Mouse (Mus musculus) neutrophil, adult 5-6 weeks (primary cell): ENCODE measurements at regions not wholly inside any gene's neighbourhood (a gene's known extent, or its start where the extent isn't known, plus 50 kb on each side); places are given as distances from the start of the nearest gene placed in this dataset.

Source experiments
- ATAC-seq: fragments of 151-379, 151-347 bp; 2 replicates; pipeline ENCODE4 v1.8.0; 2017; ENCODE audit warnings: mild to moderate bottlenecking, moderate TSS enrichment; ENCODE audit not compliant: insufficient number of reproducible peaks, poor library complexity, low FRiP score, severe bottlenecking; ENCODE audit errors: extremely low read depth

DNA sequence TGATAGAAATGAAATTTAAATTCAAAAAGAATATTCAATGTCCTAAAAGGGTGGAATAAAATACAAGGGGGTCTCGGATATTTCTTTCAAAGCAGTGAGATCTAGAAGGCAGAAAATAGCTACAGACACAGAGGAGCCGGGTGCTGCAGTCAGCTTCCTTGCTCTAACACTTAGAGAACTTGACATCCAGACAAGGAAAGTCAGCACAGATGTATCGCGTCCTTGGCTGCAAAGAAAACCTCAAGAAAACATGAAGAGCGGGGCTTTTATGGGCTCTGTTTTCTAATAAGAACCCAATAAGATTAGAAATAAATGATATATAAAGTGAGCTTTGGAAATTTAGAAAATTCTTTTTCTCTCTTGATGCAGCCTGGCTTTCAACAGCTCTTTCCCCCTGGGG is 53.1 kb upstream of the Glis3 start:
- no peak for ATAC-seq

- no peak for ATAC-seq
Observed at GRCm38 (mm10) chr19:28733781-28734180, 53.9 kb upstream of the Glis3 start.

GRCm38 (mm10) chr19:28743176-28743793 is 63.4 kb upstream of the Glis3 start:
- ATAC-seq = no peak

DNA sequence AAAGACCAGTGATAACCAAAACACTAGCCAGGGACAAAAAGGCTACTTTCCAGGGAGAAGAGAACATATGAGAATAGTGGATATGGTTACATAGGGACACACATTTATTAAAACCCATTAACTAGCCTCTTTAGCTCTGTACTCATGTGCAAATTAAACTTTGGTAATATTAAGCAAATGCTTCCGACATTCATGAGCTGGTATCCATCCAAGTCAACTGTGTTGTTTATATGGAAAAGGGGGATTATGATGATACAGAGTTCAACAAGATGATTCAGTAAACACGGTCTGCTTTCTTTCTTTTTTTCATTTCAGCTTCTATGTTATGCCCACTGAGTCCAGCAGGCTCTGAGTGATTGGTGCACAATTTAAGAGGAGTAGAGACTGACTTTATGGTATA is 65.2 kb upstream of the Glis3 start:
- ATAC-seq = no peak

GRCm38 (mm10) chr19:28745534-28745933 is 65.7 kb upstream of the Glis3 start:
- no peak for ATAC-seq

GRCm38 (mm10) chr19:28751091-28751490 is 71.2 kb upstream of the Glis3 start:
- no peak for ATAC-seq

GRCm38 (mm10) chr19:28758854-28759253 is 76.0 kb upstream of the Slc1a1 start:
- no peak for ATAC-seq

- ATAC-seq = no peak
Observed at GRCm38 (mm10) chr19:28764795-28765360, 70.0 kb upstream of the Slc1a1 start.

DNA sequence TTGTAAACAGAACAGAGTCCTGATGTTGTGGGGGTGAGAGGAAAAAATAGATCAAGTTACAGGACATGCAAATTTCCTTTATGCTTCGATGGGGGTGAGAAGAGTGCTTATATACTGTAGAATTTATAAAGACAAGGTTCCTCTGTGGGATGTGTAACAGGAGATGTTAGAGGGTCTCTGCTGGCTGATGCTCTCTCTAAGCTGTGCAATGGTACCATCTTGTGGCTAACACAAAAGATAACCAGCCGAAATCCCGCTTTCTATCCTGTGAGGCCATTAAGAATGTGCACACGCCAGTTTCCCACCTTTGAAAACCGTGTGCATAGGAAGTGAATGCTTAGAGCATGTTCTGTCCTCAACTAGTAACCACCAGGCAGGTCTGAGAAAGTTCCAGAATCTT is 66.6 kb upstream of the Slc1a1 start:
- no peak for ATAC-seq

- ATAC-seq = no peak
Observed at GRCm38 (mm10) chr19:28770419-28770818, 64.4 kb upstream of the Slc1a1 start.

- ATAC-seq = no peak
Observed at GRCm38 (mm10) chr19:28771836-28772235, 63.0 kb upstream of the Slc1a1 start.

DNA sequence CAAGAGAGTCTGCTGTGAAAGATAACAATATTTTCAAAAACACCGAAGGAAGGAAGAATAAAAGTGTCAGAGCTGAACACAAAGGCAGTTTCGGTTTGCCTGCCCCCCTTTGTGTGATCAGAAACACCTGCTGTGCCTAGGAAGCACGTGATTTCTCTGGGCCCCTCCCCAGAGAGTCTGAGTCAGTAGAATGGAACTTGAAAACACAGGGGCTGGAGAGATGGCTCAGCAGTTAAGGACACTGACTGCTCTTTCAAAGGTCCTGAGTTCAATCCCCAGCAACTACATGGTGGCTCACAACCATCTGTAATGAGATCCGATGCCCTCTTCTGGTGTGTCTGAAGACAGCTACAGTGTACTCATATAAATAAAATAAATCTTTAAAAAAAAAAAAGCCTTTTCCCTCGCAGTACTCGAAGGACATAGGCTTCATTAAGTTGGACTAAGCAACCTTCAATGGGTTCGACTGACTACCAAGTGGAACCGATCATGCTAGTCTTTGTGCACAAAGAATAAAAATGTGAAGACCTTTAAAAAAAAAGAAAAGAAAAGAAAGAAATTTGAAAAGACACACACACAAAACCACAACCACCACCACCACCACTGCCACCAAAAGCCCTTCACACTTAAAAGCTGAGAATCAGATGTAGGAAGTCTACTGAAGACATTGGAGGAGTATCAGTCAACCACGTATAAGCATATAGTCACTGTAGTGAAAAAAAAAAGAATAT is 61.8 kb upstream of the Slc1a1 start:
- ATAC-seq = 0 out of 2 replicates have a peak, but pooled peaks have one; percentile 55

DNA sequence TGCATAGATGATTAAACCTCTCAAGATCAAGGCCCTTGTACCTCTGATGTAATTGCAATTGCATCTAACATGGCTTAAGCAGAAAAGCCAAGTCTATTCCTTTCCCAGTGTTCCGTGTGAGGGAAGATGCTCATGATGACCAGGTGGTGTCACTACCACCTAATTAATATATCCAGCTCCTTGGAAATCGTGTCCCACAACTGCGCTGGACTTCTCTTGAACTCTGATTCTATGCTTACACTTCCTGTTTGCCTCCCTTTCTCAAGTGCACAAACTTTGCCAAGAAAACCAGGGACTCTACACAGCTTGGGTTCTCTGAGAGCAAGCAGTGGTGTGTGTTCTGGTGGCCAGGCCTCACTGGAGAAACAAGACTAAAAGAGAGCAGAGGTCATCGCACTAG is 58.0 kb upstream of the Slc1a1 start:
- no peak for ATAC-seq

DNA sequence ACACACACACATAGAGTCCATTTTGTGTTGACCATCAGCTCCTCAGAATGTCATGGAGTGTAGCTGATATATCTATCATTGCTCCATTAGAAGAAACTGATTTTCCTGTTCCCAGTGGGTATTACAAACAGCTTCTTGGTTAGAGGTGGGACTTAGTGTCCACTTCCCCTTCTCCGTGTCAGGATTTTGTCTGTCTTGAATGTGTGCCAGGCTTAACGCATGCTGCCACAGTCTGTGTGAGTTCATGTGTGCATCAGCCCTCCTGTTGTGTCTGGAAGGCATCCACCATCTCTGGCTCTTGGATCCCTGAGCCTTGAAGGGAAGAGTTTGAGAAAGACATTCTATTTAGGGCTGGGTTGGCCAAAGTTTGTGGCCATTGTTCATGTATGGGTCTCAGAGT is 57.2 kb upstream of the Slc1a1 start:
- no peak for ATAC-seq

- ATAC-seq = no peak
Observed at GRCm38 (mm10) chr19:28778386-28778785, 56.5 kb upstream of the Slc1a1 start.

GRCm38 (mm10) chr19:28781971-28782370 is 52.9 kb upstream of the Slc1a1 start:
- ATAC-seq = no peak
